In genomic region chr19:28678646-28679270, GRCm38 (mm10) we compare ENCODE assay signal across 8 mouse cellular contexts. TPM values are rescaled to one million over a fixed set of nuclear protein-coding genes. Genes with fewer than 3 reads are reported as not detected.
DNase-seq lines count a peak whose midpoint lies in the region; ATAC-seq and TF ChIP-seq lines count a peak whose summit lies in the region.

No protein-coding gene starts in this region.

- no peaks in the 10 kb centered on the region for H3K9me3 ChIP-seq in ES-Bruce4 (replicated peaks; ENCODE audit: control insufficient read depth, insufficient read depth, low read length, poor library complexity, severe bottlenecking)
- H3K9me3 ChIP-seq in forebrain, embryonic 16.5 days (ENCODE audit: control insufficient read depth, low read length) = no peaks in the 10 kb centered on the region
- no peaks in the 10 kb centered on the region for H3K9me3 ChIP-seq in midbrain, postnatal 0 days (ENCODE audit: low read length)

- ATAC-seq in forebrain, embryonic 16.5 days = no peak
- no peak for ATAC-seq in midbrain, postnatal 0 days (ENCODE audit: low FRiP score)

- no peak for TF ChIP-seq POLR2A in ES-Bruce4 (IDR thresholded peaks at IDR 0.05; ENCODE audit: insufficient read depth, low read length)

- TF ChIP-seq CTCF in ES-Bruce4 (IDR thresholded peaks at IDR 0.05; ENCODE audit: low read depth, low read length) = no peak
- no peak for TF ChIP-seq CTCF in midbrain, postnatal 0 days (IDR thresholded peaks at IDR 0.05)

- 0 out of 2 replicates have a peak overlapping the region, but pooled peaks have one; percentile 42 for H3K9ac ChIP-seq in ES-Bruce4 (ENCODE audit: low read depth, poor library complexity, severe bottlenecking)
- H3K9ac ChIP-seq in forebrain, embryonic 16.5 days (replicated peaks; ENCODE audit: low read depth, low read length) = no peak overlapping the region
- no peak overlapping the region for H3K9ac ChIP-seq in midbrain, postnatal 0 days (replicated peaks; ENCODE audit: low read length, poor library complexity, severe bottlenecking)

- no peak for TF ChIP-seq EP300 in ES-Bruce4 (IDR thresholded peaks at IDR 0.05; ENCODE audit: insufficient read depth, low read depth, low read length)

- DNase-seq in 3134 (ENCODE audit: extremely low read depth, insufficient read length, low spot score) = peak; percentile 31
- DNase-seq in kidney, postnatal 10 days = peak; percentile 22
- DNase-seq in midbrain, postnatal 0 days (ENCODE audit: low spot score) = no peak
- DNase-seq in frontal cortex, adult 2 months (ENCODE audit: extremely low spot score in 1 of 2, low spot score in 1 of 2) = no peak
- DNase-seq in right cerebral cortex, postnatal 36 days (ENCODE audit: low spot score in 2 of 2) = no peak
- DNase-seq in urinary bladder, postnatal 25 days (ENCODE audit: low spot score) = no peak

- H3K4me3 ChIP-seq in ES-Bruce4 (ENCODE audit: low read depth, low read length) = peak overlapping the region; percentile 73
- H3K4me3 ChIP-seq in forebrain, embryonic 16.5 days (replicated peaks; ENCODE audit: low read length) = peak overlapping the region; percentile 62
- peak overlapping the region; percentile 57 for H3K4me3 ChIP-seq in midbrain, postnatal 0 days (ENCODE audit: low read depth, low read length)

- peaks cover 2% of the 10 kb centered on the region for H3K4me1 ChIP-seq in ES-Bruce4 (ENCODE audit: control insufficient read depth, insufficient read depth, low read length)
- H3K4me1 ChIP-seq in forebrain, embryonic 16.5 days (replicated peaks; ENCODE audit: control insufficient read depth, insufficient read depth, low read length) = peaks cover 30% of the 10 kb centered on the region
- H3K4me1 ChIP-seq in midbrain, postnatal 0 days (ENCODE audit: insufficient read depth, low read length) = no peaks in the 10 kb centered on the region

- no peak overlapping the region for H3K27ac ChIP-seq in ES-Bruce4 (ENCODE audit: insufficient read depth, low read length)
- no peak overlapping the region for H3K27ac ChIP-seq in forebrain, embryonic 16.5 days (ENCODE audit: low read length)
- H3K27ac ChIP-seq in midbrain, postnatal 0 days (ENCODE audit: low read depth, low read length) = no peak overlapping the region

- peaks cover 10% of the 10 kb centered on the region; the same call in 1 of the 2 replicates for H3K27me3 ChIP-seq in ES-Bruce4 (ENCODE audit: control insufficient read depth, insufficient read depth, low read length, poor library complexity, severe bottlenecking)
- H3K27me3 ChIP-seq in forebrain, embryonic 16.5 days (replicated peaks; ENCODE audit: control insufficient read depth, insufficient read depth, low read length) = peaks cover 20% of the 10 kb centered on the region
- H3K27me3 ChIP-seq in midbrain, postnatal 0 days (ENCODE audit: insufficient read depth, low read length) = peaks cover 10% of the 10 kb centered on the region

- H3K36me3 ChIP-seq in ES-Bruce4 (ENCODE audit: control insufficient read depth, insufficient read depth, low read length, poor library complexity, severe bottlenecking) = no peaks in the 10 kb centered on the region
- no peaks in the 10 kb centered on the region for H3K36me3 ChIP-seq in forebrain, embryonic 16.5 days (ENCODE audit: control insufficient read depth, insufficient read depth)
- H3K36me3 ChIP-seq in midbrain, postnatal 0 days (ENCODE audit: insufficient read depth, low read length) = no peaks in the 10 kb centered on the region

- peak overlapping the region; percentile 100 for H3K4me2 ChIP-seq in forebrain, embryonic 16.5 days (ENCODE audit: low read length)
- H3K4me2 ChIP-seq in midbrain, postnatal 0 days (ENCODE audit: low read depth, low read length, poor library complexity, severe bottlenecking) = peak overlapping the region; percentile 98

- under 1% methylated on average over 30 of the region's 30 CpGs for WGBS in forebrain, embryonic 16.5 days
- under 1% methylated on average over 30 of the region's 30 CpGs for WGBS in midbrain, postnatal 0 days

RNA-seq across cellular contexts. Expression of gene Glis3, which starts 1.1 kb away (rescaled TPM):
- polyA plus RNA-seq in ES-Bruce4 (2011; ENCODE audit: insufficient read depth, insufficient read length, low read depth, missing spikeins) = 5.2 and 5.5 TPM in 2 replicates
- 0.32 and 1.4 TPM in 2 replicates for polyA plus RNA-seq in forebrain, embryonic 16.5 days (2015; fragmentation: Nextera tagmentation; extraction: Ambion mirVana)
- 16.5 and 27.1 TPM in 2 replicates for total RNA-seq in midbrain, postnatal 0 days (2014; rRNA removed)
- polyA plus RNA-seq in midbrain, postnatal 0 days (2015; fragmentation: Nextera tagmentation; extraction: Ambion mirVana) = 0.75 and 1.2 TPM in 2 replicates
- polyA plus RNA-seq in frontal cortex, adult 2 months (2012; rRNA removed) = 1.5 and 1.9 TPM in 2 replicates

Comparison
In these comparisons a context has a peak if more than half of its experiments do, and no peak if none do; other contexts are left out.
1. DNase-seq: peak in 3134 (single experiment) and kidney, postnatal 10 days (single experiment); none in midbrain, postnatal 0 days (single experiment), frontal cortex, adult 2 months (0 of 2), right cerebral cortex, postnatal 36 days (0 of 2) and urinary bladder, postnatal 25 days (single experiment).
2. Peak in every context shown above with its lines, with median percentiles within 50 percentile points of each other: H3K4me3 ChIP-seq.